Mouse (Mus musculus) stomach, postnatal 0 days (tissue): ENCODE results near the gene Mansc4.

Experiments
- CTCF ChIP-seq: IDR thresholded peaks from 2 replicates; pipeline ENCODE4 v1.5.1; 2016; ENCODE audit warnings: antibody characterized with exemption, low read depth, mild to moderate bottlenecking, moderate library complexity
- EP300 ChIP-seq: optimal IDR thresholded peaks from 2 replicates; pipeline ENCODE3; 2016; ENCODE audit warnings: antibody characterized with exemption

DNA sequence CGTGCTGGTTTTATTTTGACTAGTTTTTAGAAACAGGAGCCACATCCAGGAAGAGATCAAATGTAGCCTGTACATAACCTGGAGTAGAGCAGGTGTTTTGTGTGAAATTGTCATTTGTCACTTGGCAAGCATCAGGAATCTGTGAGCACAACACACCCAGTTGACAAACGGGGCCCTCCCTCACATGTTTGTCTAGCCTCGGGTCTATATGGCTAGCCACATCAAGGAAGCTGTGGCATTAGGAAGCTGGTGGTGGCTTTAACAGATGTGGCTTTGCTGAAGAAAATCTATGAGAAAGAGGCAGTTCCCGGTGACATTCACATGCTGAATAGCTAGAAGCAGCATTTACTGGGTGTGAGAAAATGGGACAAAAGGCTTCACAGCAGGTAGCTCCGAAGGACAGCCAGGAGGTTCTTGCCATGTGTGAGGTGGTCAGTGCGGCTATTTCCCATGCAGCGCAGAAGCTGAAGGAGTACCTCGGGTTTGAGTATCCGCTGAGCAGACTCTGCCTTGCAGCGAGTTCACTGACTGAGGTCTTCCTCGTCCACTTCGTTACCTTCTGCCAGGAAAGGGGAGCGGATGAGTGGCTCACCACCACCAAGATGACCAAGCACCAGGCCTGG lies 54.4 kb downstream of the Mansc4 start, which contains the start of gene Rep15:
- TF ChIP-seq CTCF (no peak), EP300 (no peak)
